Mouse (Mus musculus) Patski (cell line): ENCODE results near the gene Tomm40l. TPM values are rescaled to one million over a fixed set of nuclear protein-coding genes. Genes with fewer than 3 reads are reported as not detected.

ENCODE experiments used
- ATAC-seq: fragments of 100-300 bp; one replicate; pipeline ENCODE4 v1.8.0; 2021
- CTCF ChIA-PET: fragments of 350-600 bp; sonication (Branson Sonifier 250); formaldehyde crosslinking; loops from one replicate; lab custom pipeline; 2022; ENCODE audit warnings: inconsistent platforms; lab: Charles Lee
- POLR2A ChIA-PET: fragments of 350-600 bp; sonication (Branson Sonifier 250); formaldehyde crosslinking; loops from one replicate; lab custom pipeline; 2022; ENCODE audit warnings: antibody characterized with exemption, inconsistent platforms; lab: Charles Lee
- DNase-seq: peaks from one replicate; pipeline ENCODE4 v3.0.0-alpha.2; 2011; ENCODE audit warnings: low read depth, low spot score
- H3K27me3 ChIP-seq: fragments of 371-371 bp; one replicate; pipeline ENCODE4 v1.5.1; 2021
- CTCF ChIP-seq: fragments of 100-300 bp; IDR thresholded peaks from one replicate; pipeline ENCODE4 v1.5.1; 2021
- in situ Hi-C: fragments of 300-500 bp; cut with MboI; formaldehyde crosslinking; loops from 3 replicates; pipeline ENCODE4 v1.11.1; 2018; ENCODE audit warnings: low pct_unique_long_range_greater_than_20kb, mixed read lengths
- polyA plus RNA-seq: library from polyadenylated mRNA; unstranded; gene quantifications from one replicate; pipeline ENCODE4 v1.2.3, GENCODE M21; 2021

The Tomm40l gene
- polyA plus RNA-seq, 1 experiment from 2014 or later, result 65.5 TPM

DNA sequence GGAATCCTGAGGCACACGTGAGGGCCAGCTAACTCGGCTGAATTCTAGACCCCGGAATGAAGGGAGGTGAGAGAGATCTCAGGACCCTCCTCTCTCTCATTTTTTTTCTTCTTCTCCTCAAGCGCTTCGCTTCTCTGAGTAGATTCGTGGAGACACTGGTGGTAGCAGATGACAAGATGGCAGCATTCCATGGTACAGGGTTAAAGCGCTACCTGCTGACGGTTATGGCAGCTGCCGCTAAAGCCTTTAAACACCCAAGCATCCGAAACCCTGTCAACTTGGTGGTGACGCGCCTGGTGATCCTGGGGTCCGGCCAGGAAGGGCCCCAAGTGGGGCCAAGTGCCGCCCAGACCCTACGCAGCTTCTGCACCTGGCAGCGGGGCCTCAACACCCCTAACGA is 30.1 kb upstream of the Tomm40l start:
- no peaks in the 10 kb centered on the region for H3K27me3 ChIP-seq
- no peak for TF ChIP-seq CTCF
- CTCF ChIA-PET, result interaction anchor here (1.0 to 2.2 kb wide), 4 partner anchors 10 to 32 kb away, joined by 3 to 7 read pairs (median 6); partner anchors contain the start of gene Ppox
- ATAC-seq, result no peak
- POLR2A ChIA-PET, result interaction anchor here (0.6 to 1.9 kb wide), 5 partner anchors 11 to 30 kb away, joined by 3 to 6 read pairs (median 5); partner anchors contain the start of genes B4galt3 and Fcer1g
- DNase-seq, result no peak
- in situ Hi-C loops, result loop anchor here (25.0 kb wide), 1 partner anchor 365 kb away; the partner anchor contains the start of genes Dusp12 and Gm26620

DNA sequence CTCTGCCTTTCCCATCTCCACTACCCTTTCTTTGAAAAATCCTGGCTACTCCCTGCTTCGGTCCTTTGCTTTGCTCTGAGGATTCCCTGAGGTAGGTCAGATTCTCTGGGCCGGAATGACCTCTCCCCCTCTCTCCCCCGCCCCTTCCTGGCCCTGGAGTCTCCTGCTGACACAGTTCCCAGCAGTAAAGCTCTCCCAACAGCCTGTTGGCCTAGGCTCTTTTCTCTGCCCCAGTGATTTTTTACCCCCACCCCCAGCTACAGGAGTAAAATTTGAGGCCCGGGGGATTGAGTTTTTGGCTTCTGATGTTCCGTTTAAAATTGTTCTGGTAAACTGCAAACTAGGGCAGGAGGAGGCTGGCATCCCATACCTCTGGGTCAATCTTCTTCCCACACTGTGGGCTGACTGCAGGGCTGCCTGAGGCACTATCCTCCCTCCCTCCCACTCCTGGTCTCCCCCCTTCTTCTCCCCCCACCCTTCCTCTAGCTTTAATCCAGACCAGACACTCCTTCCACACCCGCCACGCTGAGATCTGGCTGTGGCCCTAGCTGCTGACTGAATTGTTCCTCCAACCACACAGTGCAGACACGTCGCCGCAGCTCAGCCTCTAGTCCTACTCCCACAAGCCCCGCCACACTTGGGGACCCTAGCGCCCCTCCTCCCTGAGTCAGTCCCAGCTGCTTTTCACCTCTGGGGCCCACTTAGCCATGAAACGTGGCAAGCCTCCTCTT is 29.4 kb upstream of the Tomm40l start:
- no peaks in the 10 kb centered on the region for H3K27me3 ChIP-seq
- ChIA-PET CTCF (interaction anchor here (0.9 to 2.2 kb wide), 6 partner anchors 11 to 140 kb away, joined by 3 to 7 read pairs (median 5); partner anchors contain the start of gene Ppox), POLR2A (interaction anchor here (0.6 to 1.9 kb wide), 5 partner anchors 12 to 29 kb away, joined by 3 to 6 read pairs (median 5); partner anchors contain the start of genes B4galt3 and Fcer1g)
- TF ChIP-seq CTCF, result no peak
- in situ Hi-C loops, result loop anchor here (25.0 kb wide), 1 partner anchor 364 kb away; the partner anchor contains the start of genes Dusp12 and Gm26620
- no peak for DNase-seq
- no peak for ATAC-seq

DNA sequence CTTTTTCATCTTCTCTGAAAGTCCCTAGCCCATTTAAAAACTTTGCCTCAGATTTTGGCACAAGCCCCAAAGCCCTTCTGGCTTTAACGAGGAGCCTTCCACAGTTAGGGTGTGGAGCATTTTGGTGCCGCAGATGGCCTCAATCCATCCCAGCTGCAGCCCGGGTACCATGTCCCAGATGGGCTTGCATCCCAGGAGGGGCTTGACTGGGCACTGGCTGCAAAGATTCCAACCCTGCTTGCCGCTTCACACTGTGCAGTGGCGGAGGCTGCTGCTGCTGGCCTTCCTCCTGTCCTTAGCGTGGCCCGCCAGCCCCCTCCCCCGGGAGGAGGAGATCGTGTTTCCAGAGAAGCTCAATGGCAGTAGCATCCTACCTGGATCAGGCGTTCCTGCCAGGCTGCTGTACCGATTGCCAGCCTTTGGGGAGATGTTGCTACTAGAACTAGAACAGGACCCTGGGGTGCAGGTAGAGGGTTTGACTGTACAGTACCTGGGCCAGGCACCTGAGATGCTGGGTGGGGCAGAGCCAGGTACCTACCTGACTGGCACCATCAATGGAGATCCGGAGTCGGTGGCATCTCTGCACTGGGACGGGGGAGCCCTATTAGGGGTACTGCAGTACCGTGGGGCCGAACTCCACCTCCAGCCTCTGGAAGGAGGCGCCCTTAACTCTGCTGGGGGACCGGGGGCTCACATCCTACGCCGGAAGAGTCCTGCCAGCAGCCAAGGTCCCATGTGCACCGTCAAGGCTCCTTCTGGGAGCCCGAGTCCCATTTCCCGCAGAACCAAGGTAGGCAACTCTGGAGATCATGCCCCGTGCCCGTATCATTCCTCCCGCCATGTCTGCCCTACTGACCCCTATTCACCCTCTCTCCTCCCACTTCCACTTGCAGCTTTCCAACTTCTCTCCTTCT is 28.6 kb upstream of the Tomm40l start, which contains the start of gene Ndufs2:
Gene Ndufs2 (minus strand): TSS at position 709 of the 914 bp plus-strand sequence.
- DNase-seq (no peak), ATAC-seq (no peak)
- in situ Hi-C loops, result loop anchor here (25.0 kb wide), 1 partner anchor 364 kb away; the partner anchor contains the start of genes Dusp12 and Gm26620
- no peaks in the 10 kb centered on the region for H3K27me3 ChIP-seq
- no peak for TF ChIP-seq CTCF
- ChIA-PET POLR2A (interaction anchor here (0.6 to 1.9 kb wide), 3 partner anchors 17 to 120 kb away, joined by 3 to 5 read pairs (median 5); partner anchors contain the start of genes B4galt3 and Fcer1g), CTCF (interaction anchor here (0.7 to 2.2 kb wide), 7 partner anchors 12 to 139 kb away, joined by 3 to 7 read pairs (median 4); partner anchors contain the start of gene Ppox)

DNA sequence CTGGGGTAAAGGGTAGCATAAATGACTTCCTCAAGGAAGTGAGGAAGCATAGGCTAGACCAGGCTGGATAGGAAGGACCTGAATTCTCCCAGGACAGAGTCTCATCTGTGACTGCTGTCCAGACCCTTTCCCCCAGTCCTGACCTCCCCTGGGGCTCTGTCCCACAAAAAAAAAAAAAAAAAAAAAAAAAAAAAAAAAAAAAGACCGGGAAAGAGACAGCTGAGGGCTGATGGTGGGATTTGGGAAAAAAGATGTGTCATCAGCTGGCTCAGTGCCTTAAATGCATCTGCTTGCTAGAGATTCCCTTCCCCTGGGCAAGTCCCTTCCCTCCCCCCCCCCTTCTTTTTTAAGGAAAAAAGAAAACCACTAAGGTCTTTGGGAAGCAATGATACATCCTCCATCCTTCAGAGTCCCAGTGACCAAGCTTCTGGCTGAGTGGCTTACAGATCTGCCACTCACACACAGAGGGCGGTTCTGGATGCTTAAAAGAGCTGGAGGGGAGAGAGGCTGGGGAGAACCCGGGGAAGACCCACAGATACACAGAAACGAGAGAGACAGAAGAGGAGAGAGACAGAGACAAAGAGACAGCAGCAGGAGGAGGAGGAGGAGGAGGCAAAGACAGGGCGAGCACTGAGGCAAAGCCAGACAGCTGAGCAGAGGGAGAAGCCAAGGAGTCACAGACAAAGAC is 27.7 kb upstream of the Tomm40l start, which contains the start of gene Adamts4:
Gene Adamts4 (plus strand): TSS at position 509 of the 688 bp plus-strand sequence.
- ATAC-seq (peak; percentile 48), DNase-seq (peak; percentile 68)
- no peaks in the 10 kb centered on the region for H3K27me3 ChIP-seq
- in situ Hi-C loops, result loop anchor here (25.0 kb wide), 1 partner anchor 363 kb away; the partner anchor contains the start of genes Dusp12 and Gm26620
- ChIA-PET POLR2A (interaction anchor here (0.6 kb wide), 1 partner anchor 60 kb away, joined by 7 read pairs; no protein-coding TSS in a partner anchor), CTCF (interaction anchor here (0.7 to 1.1 kb wide), 2 partner anchors 12 to 131 kb away, joined by 3 read pairs; no protein-coding TSS in a partner anchor)
- TF ChIP-seq CTCF, result no peak

DNA sequence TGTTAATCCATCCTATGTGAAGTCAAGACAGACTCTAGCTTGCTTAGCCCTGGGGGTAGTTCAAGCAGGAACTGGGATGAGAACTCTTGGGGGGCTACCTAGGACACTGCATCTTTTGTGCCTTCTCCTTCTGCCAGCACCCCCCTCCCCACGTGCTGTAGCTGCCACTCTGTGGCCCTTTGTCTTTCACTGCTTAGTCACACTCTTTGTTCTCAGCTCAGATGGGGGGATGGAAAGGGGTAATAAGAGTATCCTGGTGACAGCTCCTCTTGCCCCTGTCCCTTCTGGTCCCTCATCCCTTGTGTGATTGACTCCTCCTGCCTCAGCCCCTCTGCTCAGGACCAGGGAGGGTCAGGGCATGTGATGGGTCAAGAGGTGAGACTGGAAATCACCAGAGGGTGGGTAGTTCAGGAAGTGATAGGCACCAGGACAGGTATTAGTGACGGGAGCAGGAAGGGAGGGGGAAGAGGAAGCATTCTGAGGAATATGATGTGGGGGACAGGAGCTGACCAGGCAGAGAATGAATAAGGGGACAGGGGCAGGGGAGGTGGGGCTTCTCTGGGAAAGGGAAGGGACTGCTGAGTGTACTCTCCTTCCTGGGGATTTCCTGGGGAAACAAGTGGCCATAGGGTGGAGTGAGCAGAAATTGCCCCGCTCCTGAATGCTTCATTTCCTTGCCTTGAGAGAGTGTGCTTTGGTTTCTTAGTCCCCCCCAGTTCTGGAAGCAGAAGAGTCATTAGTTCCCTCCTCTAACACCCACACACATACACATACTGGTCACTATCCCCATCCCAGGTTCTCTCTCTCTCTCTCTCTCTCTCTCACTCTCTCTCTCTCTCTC is 26.3 kb upstream of the Tomm40l start:
- CTCF ChIA-PET, result interaction anchor here (0.9 to 1.2 kb wide), 2 partner anchors 9 to 16 kb away, joined by 3 read pairs; no protein-coding TSS in a partner anchor
- DNase-seq, result no peak
- H3K27me3 ChIP-seq, result no peaks in the 10 kb centered on the region
- ATAC-seq, result no peak
- in situ Hi-C loops, result no loop called here
- POLR2A ChIA-PET, result interaction anchor here (1.0 to 1.6 kb wide), 3 partner anchors 21 to 137 kb away, joined by 3 to 5 read pairs (median 4); partner anchors contain the start of gene B4galt3
- TF ChIP-seq CTCF, result no peak

DNA sequence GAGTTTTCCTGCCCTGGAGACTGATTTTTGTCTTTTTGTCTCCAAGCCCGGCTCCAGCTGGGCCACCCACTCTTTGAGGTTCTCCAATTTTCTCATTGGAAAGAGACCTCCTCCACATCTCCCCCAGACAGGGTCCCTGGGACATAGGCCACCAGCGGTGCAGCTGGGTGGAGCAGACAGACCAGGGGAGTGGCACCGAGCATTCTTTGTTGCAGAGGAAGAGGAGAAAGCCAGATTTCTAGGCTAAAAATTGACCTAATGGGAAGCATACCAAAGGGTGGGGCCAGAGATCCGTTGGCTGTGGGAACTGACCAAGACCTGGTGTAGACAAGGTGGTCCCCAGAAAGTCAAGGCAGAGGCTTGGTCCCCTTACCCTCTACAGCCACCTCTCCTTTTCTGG is 25.6 kb upstream of the Tomm40l start:
- CTCF ChIA-PET, result interaction anchor here (0.9 to 1.3 kb wide), 3 partner anchors 10 to 15 kb away, joined by 3 read pairs; no protein-coding TSS in a partner anchor
- in situ Hi-C loops, result no loop called here
- ATAC-seq (no peak), DNase-seq (no peak)
- POLR2A ChIA-PET, result interaction anchor here (1.0 to 1.6 kb wide), 3 partner anchors 22 to 137 kb away, joined by 3 to 5 read pairs (median 4); partner anchors contain the start of gene B4galt3
- TF ChIP-seq CTCF, result no peak
- H3K27me3 ChIP-seq, result no peaks in the 10 kb centered on the region

DNA sequence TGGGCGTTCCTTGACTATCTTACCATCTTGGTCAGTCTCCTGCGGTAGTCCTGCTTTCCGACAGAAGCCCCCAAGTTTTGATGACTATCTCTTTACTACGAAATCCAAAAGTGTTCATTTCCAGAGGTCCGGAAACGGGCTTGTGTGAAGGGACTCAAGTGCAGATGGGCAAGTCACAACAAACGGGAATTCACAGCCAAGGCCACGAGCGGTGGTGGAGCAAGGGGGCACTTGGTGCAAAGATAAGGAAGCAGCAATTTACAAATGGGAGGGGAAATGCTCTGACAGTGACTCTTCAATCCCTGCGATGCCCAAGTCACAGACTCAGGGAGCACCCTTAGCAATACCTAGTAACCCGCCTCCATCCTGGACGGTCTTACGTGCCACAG is 25.1 kb upstream of the Tomm40l start:
- no peak for TF ChIP-seq CTCF
- POLR2A ChIA-PET, result interaction anchor here (1.0 to 1.6 kb wide), 2 partner anchors 22 to 80 kb away, joined by 4 to 5 read pairs; partner anchors contain the start of gene B4galt3
- CTCF ChIA-PET, result interaction anchor here (0.9 to 1.3 kb wide), 3 partner anchors 10 to 13 kb away, joined by 3 to 4 read pairs (median 3); no protein-coding TSS in a partner anchor
- in situ Hi-C loops, result no loop called here
- no peaks in the 10 kb centered on the region for H3K27me3 ChIP-seq
- DNase-seq (no peak), ATAC-seq (no peak)
